Mouse (Mus musculus): ENCODE data around the gene Tbc1d1.

GRCm38 (mm10) chr5:64340366-64340765 lies 184.3 kb downstream of the Tbc1d1 start:
- TF ChIP-seq MAX (IDR thresholded peaks at IDR 0.05; ENCODE audit: low read length) = no peak
- no peak for TF ChIP-seq ZMIZ1 (IDR thresholded peaks at IDR 0.05; ENCODE audit: low read depth, low read length)
- TF ChIP-seq CTCF (conservative IDR thresholded peaks at IDR 0.05 in 1 of 2, IDR thresholded peaks at IDR 0.05 in 1 of 2; ENCODE audit: low read depth in 2 of 2, low read length in 2 of 2) = no peak
- no peak for TF ChIP-seq USF1 (IDR thresholded peaks at IDR 0.05; ENCODE audit: low read depth, low read length)
- TF ChIP-seq POLR2AphosphoS2 (IDR thresholded peaks at IDR 0.05; ENCODE audit: low read depth, low read length) = no peak
- TF ChIP-seq POLR2A (IDR thresholded peaks at IDR 0.05; ENCODE audit: low read depth, low read length) = no peak
